Mouse (Mus musculus) MEL-GATA-1-ER (cell line): ENCODE measurements around the gene Gm11992.

Experiments used
- DNase-seq: peaks from one replicate; pipeline ENCODE4 v3.0.0-alpha.2; 2012; ENCODE audit warnings: low read depth; ENCODE audit errors: extremely low read depth

Gm11992 gene

DNA sequence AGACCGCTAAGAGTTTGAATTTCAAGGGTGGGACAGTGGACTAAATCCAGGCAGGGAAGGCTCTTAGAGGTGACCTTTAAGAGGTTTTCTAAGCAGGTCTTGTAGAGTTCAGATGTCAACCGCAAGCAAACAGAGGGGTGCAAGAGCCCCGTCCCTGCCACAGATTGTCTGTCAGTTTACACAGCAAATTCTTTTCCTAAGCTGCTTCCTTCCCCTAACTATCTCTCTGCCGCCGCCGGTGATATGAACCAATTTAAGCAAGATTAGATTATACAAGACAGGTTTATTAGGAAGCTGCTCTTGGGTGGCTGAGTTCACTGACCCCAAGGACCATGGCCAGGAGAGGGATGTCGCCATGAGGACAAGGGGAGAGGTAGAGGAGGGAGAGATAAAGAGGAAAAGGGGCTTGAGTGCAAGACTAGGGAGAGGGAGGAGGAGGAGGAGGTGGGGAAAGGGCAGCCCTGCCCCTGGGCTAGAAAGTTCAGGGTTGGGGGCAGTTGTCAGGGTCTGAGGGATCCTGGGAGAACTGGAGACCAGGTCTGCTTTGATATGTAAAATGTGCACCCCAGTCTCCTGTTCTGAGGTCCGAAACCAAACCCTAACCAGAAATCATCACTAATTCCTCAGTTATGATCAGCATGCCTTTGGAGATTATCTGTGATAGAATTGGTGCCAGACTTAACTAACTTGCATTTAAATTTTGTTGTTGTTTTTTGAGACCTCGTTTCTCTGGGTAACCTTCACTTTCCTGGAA is 67.2 kb downstream of the Gm11992 start:
- no peak for DNase-seq

DNA sequence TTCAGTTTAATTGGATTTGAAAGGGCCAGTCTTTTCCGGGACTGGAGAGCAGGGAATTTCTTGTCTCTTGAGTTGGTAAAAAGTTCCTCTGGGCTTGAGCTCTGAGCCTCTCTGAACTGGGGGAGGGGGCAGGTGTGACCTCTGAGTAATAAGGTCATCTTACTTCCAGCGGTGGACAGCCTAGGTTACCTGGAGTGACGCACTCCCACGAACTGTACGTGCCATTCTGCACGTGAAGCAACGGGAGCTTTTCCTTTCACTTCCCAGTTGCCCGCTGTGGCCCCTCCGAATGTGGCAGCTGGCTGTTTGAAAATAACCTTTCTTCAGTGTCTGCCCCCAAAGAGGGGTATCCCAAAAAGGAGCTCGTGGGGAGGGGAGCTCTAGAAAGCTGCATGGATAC is 67.7 kb downstream of the Gm11992 start:
- no peak for DNase-seq

- DNase-seq, result no peak
Measured at GRCm38 (mm10) chr11:9116916-9117315, 68.5 kb downstream of the Gm11992 start.

DNA sequence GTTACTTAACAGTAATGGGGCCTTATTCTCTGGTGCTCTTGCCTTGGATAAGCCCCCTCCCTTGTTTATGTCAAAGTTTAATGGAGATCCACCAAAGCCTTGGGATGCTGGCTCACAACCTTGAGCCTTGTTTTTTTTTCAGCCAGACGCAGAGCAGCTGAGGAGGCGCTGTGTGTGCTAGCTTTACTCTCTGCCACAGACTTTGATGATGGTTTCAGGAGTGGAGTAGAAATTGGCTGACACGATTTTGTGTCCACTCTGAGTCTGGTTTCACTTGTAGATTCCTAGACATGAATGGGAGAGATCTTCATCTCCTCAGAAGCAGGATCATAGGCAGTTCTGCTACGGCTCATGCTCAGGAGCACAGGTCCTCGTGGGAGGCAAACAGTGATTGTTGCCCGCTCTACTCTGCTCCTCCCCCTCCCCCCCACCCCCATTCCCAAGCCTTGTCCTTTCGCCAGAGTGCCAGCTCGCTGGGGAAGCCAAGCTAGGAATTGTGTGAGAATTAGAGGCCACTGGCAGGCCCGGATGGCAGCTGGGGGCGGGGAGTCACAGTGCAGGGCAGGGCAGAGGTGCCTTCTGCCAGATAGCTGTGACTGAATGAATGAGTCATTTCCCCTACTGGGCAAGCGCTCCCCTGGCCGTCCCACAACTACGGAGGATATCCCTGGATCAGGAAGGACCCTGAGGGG is 69.1 kb downstream of the Gm11992 start:
- DNase-seq, result no peak

DNA sequence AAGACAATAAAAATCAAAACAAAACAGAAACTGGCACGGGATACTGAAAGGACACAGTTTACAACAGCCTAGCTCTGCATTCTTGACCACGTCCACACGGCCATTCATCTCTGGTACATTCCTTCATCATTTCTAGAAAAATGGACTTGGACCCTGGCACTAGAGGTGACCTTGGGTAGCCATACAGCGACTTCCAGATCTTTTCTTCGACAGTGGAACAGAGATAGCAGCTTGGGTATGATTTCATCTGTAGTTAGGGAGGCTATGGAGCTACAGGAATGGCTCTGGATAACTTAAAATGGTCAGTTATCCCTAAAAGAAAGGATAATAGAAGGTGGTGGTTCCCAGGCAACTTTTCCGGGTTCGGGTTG is 69.6 kb downstream of the Gm11992 start, which contains the start of gene Upp1:
Gene Upp1, plus strand, starts transcription at position 54 of the 371 bp plus-strand sequence.
- no peak for DNase-seq

DNA sequence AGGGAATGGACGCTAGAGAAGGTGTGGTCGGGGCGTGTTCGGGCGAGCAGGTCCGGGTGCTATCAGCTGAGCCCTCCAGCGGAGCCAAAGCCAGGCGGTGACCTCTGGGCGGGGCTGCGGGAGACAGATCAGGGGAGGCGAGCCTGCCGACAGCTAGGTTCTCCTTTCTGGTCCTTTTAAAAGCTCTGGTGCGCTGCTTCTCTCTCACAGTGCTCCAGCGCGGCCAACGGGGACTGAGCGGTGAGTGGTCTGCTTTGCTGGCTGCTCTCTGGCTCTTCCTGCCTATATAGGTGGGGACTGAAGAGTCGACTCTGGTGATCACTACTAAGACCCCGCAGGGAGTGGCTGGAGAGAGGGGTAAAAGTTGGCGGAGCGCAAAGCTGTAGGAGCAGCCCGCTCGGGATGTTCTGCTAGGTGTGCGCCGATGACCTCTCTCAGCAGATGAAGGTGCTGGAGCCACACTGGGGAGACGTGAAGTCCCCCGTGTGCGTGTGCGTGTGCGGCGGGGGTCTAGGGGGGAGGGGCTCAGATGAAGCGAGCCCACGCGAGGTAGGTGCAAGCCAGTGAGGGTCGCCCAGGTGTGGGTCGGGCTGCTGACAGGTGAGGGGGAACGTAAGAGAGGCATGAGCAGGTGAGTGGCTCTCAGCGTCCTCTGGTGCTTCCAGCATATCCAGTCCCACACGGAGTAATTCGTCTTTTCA is 70.2 kb downstream of the Gm11992 start:
- DNase-seq, result no peak
